ENCODE assay signal across 16 mouse cellular contexts in the genomic region with DNA sequence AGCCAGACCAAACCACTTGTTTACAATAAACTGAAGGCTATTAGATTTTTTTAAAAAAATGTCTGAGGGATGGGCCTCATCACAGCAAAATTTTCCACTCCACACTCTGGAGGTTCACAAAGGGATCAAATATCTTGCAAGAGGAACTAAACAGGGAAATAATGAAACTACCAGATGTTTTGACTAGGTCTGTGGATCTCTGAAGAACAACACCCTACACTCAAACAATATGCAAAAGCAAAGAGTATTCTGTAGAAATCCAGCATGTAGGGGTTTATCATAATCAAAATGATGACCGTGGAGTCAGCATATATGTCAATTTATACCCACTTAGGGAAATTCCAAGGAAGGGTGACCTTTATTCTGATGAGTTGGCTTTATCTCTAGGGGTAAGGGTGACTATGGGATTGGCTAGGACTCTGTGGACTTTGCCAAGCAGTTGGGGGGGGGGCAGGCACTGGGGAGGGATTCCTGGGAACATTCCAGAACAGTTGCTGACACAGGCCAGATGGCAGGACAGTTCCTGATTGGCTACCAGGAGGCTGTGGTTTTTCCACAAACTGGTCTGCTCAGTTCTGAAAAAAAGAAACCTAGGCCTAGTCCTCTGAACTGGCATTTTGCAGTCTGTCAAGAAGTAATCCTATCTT.
A peak's percentile ranks its signal among the peaks of the same experiment; 100 is the strongest.
DNase-seq lines count a peak whose midpoint lies in the region; ATAC-seq and TF ChIP-seq lines count a peak whose summit lies in the region.
"Had no signal": no experiment of that assay in that cellular context is flagged by ENCODE, and none has a peak within 500 bp of the region (broad histone marks: within the 10 kb centered on the region; RNA-seq: fewer than 3 reads in every experiment).

No protein-coding gene starts in this region.

- H3K27me3 ChIP-seq in heart, embryonic 11.5 days (ENCODE audit: control insufficient read depth, insufficient read depth, low read length): no peaks in the 10 kb centered on the region
- H3K27me3 ChIP-seq in lung, embryonic 15.5 days: no peaks in the 10 kb centered on the region
- no peaks in the 10 kb centered on the region for H3K27me3 ChIP-seq in heart, postnatal 0 days (ENCODE audit: control insufficient read depth, insufficient read depth, low read length)
- H3K27me3 ChIP-seq: embryonic facial prominence, embryonic 13.5 days; midbrain, embryonic 13.5 days had no signal

- no peaks in the 10 kb centered on the region for H3K4me1 ChIP-seq in heart, embryonic 11.5 days (ENCODE audit: control insufficient read depth, insufficient read depth, low read length)
- H3K4me1 ChIP-seq in lung, embryonic 15.5 days: no peaks in the 10 kb centered on the region
- no peaks in the 10 kb centered on the region for H3K4me1 ChIP-seq in heart, postnatal 0 days (ENCODE audit: control insufficient read depth, insufficient read depth)
- H3K4me1 ChIP-seq: embryonic facial prominence, embryonic 13.5 days; midbrain, embryonic 13.5 days had no signal

- no peak overlapping the region for H3K9ac ChIP-seq in heart, embryonic 11.5 days (ENCODE audit: low read depth, low read length)
- H3K9ac ChIP-seq in lung, embryonic 15.5 days: no peak overlapping the region
- no peak overlapping the region for H3K9ac ChIP-seq in heart, postnatal 0 days (replicated peaks; ENCODE audit: low read depth, low read length)
- H3K9ac ChIP-seq: embryonic facial prominence, embryonic 13.5 days; liver, embryonic 14.5 days; midbrain, embryonic 13.5 days had no signal

- H3K9me3 ChIP-seq in heart, embryonic 11.5 days (replicated peaks; ENCODE audit: control insufficient read depth, low read length): no peaks in the 10 kb centered on the region
- H3K9me3 ChIP-seq in lung, embryonic 15.5 days: no peaks in the 10 kb centered on the region
- no peaks in the 10 kb centered on the region for H3K9me3 ChIP-seq in heart, postnatal 0 days (replicated peaks; ENCODE audit: control insufficient read depth, low read length)
- H3K9me3 ChIP-seq: embryonic facial prominence, embryonic 13.5 days had no signal

- H3K27ac ChIP-seq in heart, embryonic 11.5 days (ENCODE audit: low read depth, low read length): no peak overlapping the region
- no peak overlapping the region for H3K27ac ChIP-seq in lung, embryonic 15.5 days
- H3K27ac ChIP-seq in heart, postnatal 0 days (ENCODE audit: low read depth): no peak overlapping the region
- H3K27ac ChIP-seq: embryonic facial prominence, embryonic 13.5 days; liver, embryonic 14.5 days; midbrain, embryonic 13.5 days had no signal

- no peak overlapping the region for H3K4me2 ChIP-seq in heart, embryonic 11.5 days
- H3K4me2 ChIP-seq in lung, embryonic 15.5 days: no peak overlapping the region
- H3K4me2 ChIP-seq in heart, postnatal 0 days (ENCODE audit: low read depth, low read length): no peak overlapping the region
- H3K4me2 ChIP-seq: embryonic facial prominence, embryonic 13.5 days; midbrain, embryonic 13.5 days had no signal

- H3K36me3 ChIP-seq in heart, embryonic 11.5 days (ENCODE audit: control insufficient read depth, insufficient read depth, low read length): no peaks in the 10 kb centered on the region
- no peaks in the 10 kb centered on the region for H3K36me3 ChIP-seq in lung, embryonic 15.5 days
- H3K36me3 ChIP-seq in heart, postnatal 0 days (replicated peaks; ENCODE audit: control insufficient read depth, insufficient read depth, low read length): no peaks in the 10 kb centered on the region
- H3K36me3 ChIP-seq: embryonic facial prominence, embryonic 13.5 days; midbrain, embryonic 13.5 days had no signal

- WGBS in heart, embryonic 11.5 days (ENCODE audit: insufficient replicate concordance): 72% methylated on average over 1 of the region's 1 CpGs
- WGBS in lung, embryonic 15.5 days: 41% methylated on average over 1 of the region's 1 CpGs
- 48% methylated on average over 1 of the region's 1 CpGs for WGBS in heart, postnatal 0 days

- no peak for ATAC-seq in heart, embryonic 11.5 days (replicated peaks; ENCODE audit: insufficient number of reproducible peaks, low FRiP score, low TSS enrichment)
- ATAC-seq in lung, embryonic 15.5 days (ENCODE audit: borderline replicate concordance, extremely low read depth, low FRiP score, low TSS enrichment): peak; percentile 84; the same call in 1 of the 2 replicates
- no peak for ATAC-seq in heart, postnatal 0 days (ENCODE audit: insufficient read depth, low read depth)
- no peak for ATAC-seq in megakaryocyte-erythroid progenitor cell, adult 5-6 weeks (replicated peaks; ENCODE audit: low FRiP score, low TSS enrichment, poor library complexity, severe bottlenecking)
- ATAC-seq: activated CD4-positive, CD25-positive, alpha-beta regulatory T cell, adult 4 months; forebrain, embryonic 14.5 days; inflammation-experienced regulatory T-cells, adult 6 months; midbrain, embryonic 13.5 days had no signal

- TF ChIP-seq EP300 in heart, postnatal 0 days (IDR thresholded peaks at IDR 0.05; ENCODE audit: low read depth): no peak

- no peak for TF ChIP-seq CTCF in heart, postnatal 0 days (IDR thresholded peaks at IDR 0.05; ENCODE audit: low read depth)

- peak; percentile 19 to 20 for DNase-seq in heart, adult 18-20 months
- no peak for DNase-seq in lung, adult 18-20 months
- peak; percentile 5 for DNase-seq in heart, postnatal 0 days (ENCODE audit: low spot score)
- DNase-seq in spleen, adult 18-20 months: no peak
- DNase-seq: cerebellum, postnatal 25 days; right cerebral cortex, postnatal 25 days; thymus, postnatal 14 days had no signal

- no peak overlapping the region for H3K4me3 ChIP-seq in heart, embryonic 11.5 days (ENCODE audit: low read depth, low read length)
- no peak overlapping the region for H3K4me3 ChIP-seq in lung, embryonic 15.5 days
- H3K4me3 ChIP-seq in heart, postnatal 0 days (ENCODE audit: low read depth, low read length): no peak overlapping the region
- H3K4me3 ChIP-seq: embryonic facial prominence, embryonic 13.5 days; midbrain, embryonic 13.5 days had no signal

Comparison
In these comparisons a context has a peak if more than half of its experiments do, and no peak if none do; other contexts are left out.
1. DNase-seq: peak in heart, adult 18-20 months (2 of 2) and heart, postnatal 0 days (single experiment); none in lung, adult 18-20 months (0 of 2) and spleen, adult 18-20 months (0 of 2).